Mouse (Mus musculus): ENCODE results near the gene Chd3. TPM values are rescaled to one million over a fixed set of nuclear protein-coding genes. Genes with fewer than 3 reads are reported as not detected.

Chd3 gene
- total and polyA plus RNA-seq, 2 experiments from 2014 or later = 12.4 to 23.6 TPM

DNA sequence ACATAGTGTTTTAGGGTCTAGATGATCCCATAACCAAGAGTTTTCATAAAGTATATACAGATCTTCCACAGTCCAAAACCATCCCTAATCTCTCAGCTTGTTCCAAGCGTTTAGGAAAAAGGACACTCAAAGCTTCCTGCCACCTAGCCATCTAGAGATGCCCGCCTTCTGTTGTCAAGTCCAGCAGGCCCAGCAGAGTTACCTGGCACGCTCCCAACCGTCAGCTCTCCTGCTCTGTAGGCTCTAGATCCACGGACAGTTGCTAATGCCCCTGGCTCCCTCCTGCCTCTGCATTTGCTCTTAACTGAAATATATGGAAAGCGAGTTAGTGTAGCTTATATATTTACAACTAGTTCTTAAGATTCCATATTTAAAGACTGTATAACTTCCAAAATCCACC, 12.2 kb upstream of the Chd3 start:
- WGBS = 46% methylated on average over 6 of the region's 6 CpGs

DNA sequence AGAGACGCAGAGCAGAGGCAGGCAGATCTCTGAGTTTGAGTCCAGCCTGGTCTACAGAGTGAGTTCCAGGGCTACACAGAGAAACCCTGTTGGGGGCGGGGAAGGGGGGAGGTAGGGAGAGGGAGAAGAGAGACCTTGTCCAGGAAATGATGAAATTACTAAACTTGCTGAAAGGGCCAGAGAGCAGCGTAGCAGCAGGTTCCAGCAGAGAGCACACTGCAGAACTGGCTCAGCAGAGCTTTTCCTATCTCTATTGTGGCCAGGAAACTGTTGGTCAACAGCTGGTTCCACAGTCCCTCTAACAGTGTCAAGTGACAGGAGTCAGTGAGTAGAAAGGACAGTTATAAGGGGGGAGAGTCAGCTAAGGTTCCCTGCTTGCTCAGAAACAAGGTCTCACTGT, 10.4 kb upstream of the Chd3 start:
- 67% methylated on average over 3 of the region's 3 CpGs for WGBS
- no peak overlapping the region for H3K27ac ChIP-seq (ENCODE audit: low read depth)
- no peak for ATAC-seq (ENCODE audit: insufficient read depth, low read depth)
- H3K9ac ChIP-seq (replicated peaks; ENCODE audit: low read depth, low read length) = no peak overlapping the region
- H3K27me3 ChIP-seq (ENCODE audit: control insufficient read depth, insufficient read depth, low read length) = no peaks in the 10 kb centered on the region
- no peak for DNase-seq (ENCODE audit: low spot score)
- no peak overlapping the region for H3K4me3 ChIP-seq (ENCODE audit: low read depth, low read length)
- no peaks in the 10 kb centered on the region for H3K36me3 ChIP-seq (replicated peaks; ENCODE audit: control insufficient read depth, insufficient read depth, low read length)
- H3K4me1 ChIP-seq (ENCODE audit: control insufficient read depth, insufficient read depth) = 0 out of 2 replicates have a peak, but pooled peaks cover 7% of the 10 kb centered on the region
- no peak for TF ChIP-seq EP300 (IDR thresholded peaks at IDR 0.05; ENCODE audit: low read depth)
- no peak for TF ChIP-seq CTCF (IDR thresholded peaks at IDR 0.05; ENCODE audit: low read depth)
- H3K9me3 ChIP-seq (replicated peaks; ENCODE audit: control insufficient read depth, low read length) = no peaks in the 10 kb centered on the region
- H3K4me2 ChIP-seq (ENCODE audit: low read depth, low read length) = no peak overlapping the region

More for the DNA sequence above, 12.2 kb upstream of the Chd3 start:
- no peaks in the 10 kb centered on the region for H3K9me3 ChIP-seq (replicated peaks; ENCODE audit: control insufficient read depth, low read length)
- H3K27me3 ChIP-seq (ENCODE audit: control insufficient read depth, insufficient read depth, low read length) = no peaks in the 10 kb centered on the region
- DNase-seq (ENCODE audit: low spot score) = no peak
- H3K36me3 ChIP-seq (replicated peaks; ENCODE audit: control insufficient read depth, insufficient read depth, low read length) = no peaks in the 10 kb centered on the region
- H3K9ac ChIP-seq (replicated peaks; ENCODE audit: low read depth, low read length) = no peak overlapping the region
- no peak overlapping the region for H3K27ac ChIP-seq (ENCODE audit: low read depth)
- no peak for ATAC-seq (ENCODE audit: insufficient read depth, low read depth)
- no peak overlapping the region for H3K4me3 ChIP-seq (ENCODE audit: low read depth, low read length)
- TF ChIP-seq EP300 (IDR thresholded peaks at IDR 0.05; ENCODE audit: low read depth) (no peak), CTCF (IDR thresholded peaks at IDR 0.05; ENCODE audit: low read depth) (no peak)
- H3K4me2 ChIP-seq (ENCODE audit: low read depth, low read length) = no peak overlapping the region
- H3K4me1 ChIP-seq (ENCODE audit: control insufficient read depth, insufficient read depth) = 0 out of 2 replicates have a peak, but pooled peaks cover 7% of the 10 kb centered on the region

DNA sequence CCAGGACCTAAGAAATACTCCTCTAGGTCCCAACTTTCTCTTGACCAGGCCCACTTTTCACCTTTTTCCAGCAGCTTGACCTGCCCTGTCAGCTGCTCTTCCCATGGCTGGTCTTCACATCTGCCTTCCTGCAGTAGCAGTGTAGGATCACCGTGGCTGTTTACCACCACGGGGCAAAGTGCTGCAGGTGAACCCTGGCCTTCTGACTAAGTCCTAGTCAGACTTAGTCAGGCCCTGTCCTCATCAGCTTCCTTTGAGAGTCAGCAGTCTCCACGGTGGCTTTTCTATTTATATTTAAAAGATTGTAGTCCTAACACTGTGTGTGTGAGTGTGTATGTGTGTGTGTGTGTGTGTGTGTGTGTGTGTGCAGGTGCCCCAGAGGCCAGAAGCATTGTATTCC, 8.6 kb upstream of the Chd3 start:
- 0 out of 2 replicates have a peak, but pooled peaks cover 4% of the 10 kb centered on the region for H3K4me1 ChIP-seq (ENCODE audit: control insufficient read depth, insufficient read depth)
- no peak overlapping the region for H3K4me2 ChIP-seq (ENCODE audit: low read depth, low read length)
- no peak overlapping the region for H3K9ac ChIP-seq (replicated peaks; ENCODE audit: low read depth, low read length)
- no peak for TF ChIP-seq CTCF (IDR thresholded peaks at IDR 0.05; ENCODE audit: low read depth)
- no peak for TF ChIP-seq EP300 (IDR thresholded peaks at IDR 0.05; ENCODE audit: low read depth)
- no peak for ATAC-seq (ENCODE audit: insufficient read depth, low read depth)
- no peak overlapping the region for H3K27ac ChIP-seq (ENCODE audit: low read depth)
- DNase-seq (ENCODE audit: low spot score) = no peak
- no peaks in the 10 kb centered on the region for H3K9me3 ChIP-seq (replicated peaks; ENCODE audit: control insufficient read depth, low read length)
- 0 out of 2 replicates have a peak, but pooled peaks cover 6% of the 10 kb centered on the region for H3K36me3 ChIP-seq (replicated peaks; ENCODE audit: control insufficient read depth, insufficient read depth, low read length)
- WGBS = 58% methylated on average over 3 of the region's 3 CpGs
- H3K4me3 ChIP-seq (ENCODE audit: low read depth, low read length) = no peak overlapping the region
- H3K27me3 ChIP-seq (ENCODE audit: control insufficient read depth, insufficient read depth, low read length) = no peaks in the 10 kb centered on the region

DNA sequence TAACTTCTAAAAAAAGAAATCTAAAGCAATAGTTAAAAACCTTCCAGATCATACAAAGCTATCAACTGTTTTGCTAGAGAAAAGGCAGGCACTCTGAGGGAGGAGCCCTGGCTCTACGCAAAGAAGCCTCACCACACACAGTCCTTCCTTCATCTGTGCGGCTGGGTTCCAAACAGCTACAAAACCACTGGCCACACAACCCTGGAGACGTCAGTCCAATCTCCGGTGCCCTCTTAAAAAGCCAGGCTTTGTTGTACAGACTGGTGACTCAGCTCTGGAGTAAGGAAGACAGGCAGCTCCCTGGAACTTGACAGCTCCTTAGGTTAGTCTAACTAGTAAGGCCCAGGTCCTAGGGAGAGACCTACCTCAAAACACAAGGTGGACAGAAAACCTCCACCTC, 6.4 kb upstream of the Chd3 start:
- 0 out of 2 replicates have a peak, but pooled peaks cover 6% of the 10 kb centered on the region for H3K36me3 ChIP-seq (replicated peaks; ENCODE audit: control insufficient read depth, insufficient read depth, low read length)
- ATAC-seq (ENCODE audit: insufficient read depth, low read depth) = no peak
- H3K9me3 ChIP-seq (replicated peaks; ENCODE audit: control insufficient read depth, low read length) = no peaks in the 10 kb centered on the region
- 76% methylated on average over 4 of the region's 4 CpGs for WGBS
- TF ChIP-seq CTCF (IDR thresholded peaks at IDR 0.05; ENCODE audit: low read depth) = no peak
- no peak for TF ChIP-seq EP300 (IDR thresholded peaks at IDR 0.05; ENCODE audit: low read depth)
- H3K27me3 ChIP-seq (ENCODE audit: control insufficient read depth, insufficient read depth, low read length) = no peaks in the 10 kb centered on the region
- H3K4me2 ChIP-seq (ENCODE audit: low read depth, low read length) = no peak overlapping the region
- H3K9ac ChIP-seq (replicated peaks; ENCODE audit: low read depth, low read length) = no peak overlapping the region
- no peak for DNase-seq (ENCODE audit: low spot score)
- H3K4me3 ChIP-seq (ENCODE audit: low read depth, low read length) = no peak overlapping the region
- no peak overlapping the region for H3K27ac ChIP-seq (ENCODE audit: low read depth)
- 0 out of 2 replicates have a peak, but pooled peaks cover 3% of the 10 kb centered on the region for H3K4me1 ChIP-seq (ENCODE audit: control insufficient read depth, insufficient read depth)

DNA sequence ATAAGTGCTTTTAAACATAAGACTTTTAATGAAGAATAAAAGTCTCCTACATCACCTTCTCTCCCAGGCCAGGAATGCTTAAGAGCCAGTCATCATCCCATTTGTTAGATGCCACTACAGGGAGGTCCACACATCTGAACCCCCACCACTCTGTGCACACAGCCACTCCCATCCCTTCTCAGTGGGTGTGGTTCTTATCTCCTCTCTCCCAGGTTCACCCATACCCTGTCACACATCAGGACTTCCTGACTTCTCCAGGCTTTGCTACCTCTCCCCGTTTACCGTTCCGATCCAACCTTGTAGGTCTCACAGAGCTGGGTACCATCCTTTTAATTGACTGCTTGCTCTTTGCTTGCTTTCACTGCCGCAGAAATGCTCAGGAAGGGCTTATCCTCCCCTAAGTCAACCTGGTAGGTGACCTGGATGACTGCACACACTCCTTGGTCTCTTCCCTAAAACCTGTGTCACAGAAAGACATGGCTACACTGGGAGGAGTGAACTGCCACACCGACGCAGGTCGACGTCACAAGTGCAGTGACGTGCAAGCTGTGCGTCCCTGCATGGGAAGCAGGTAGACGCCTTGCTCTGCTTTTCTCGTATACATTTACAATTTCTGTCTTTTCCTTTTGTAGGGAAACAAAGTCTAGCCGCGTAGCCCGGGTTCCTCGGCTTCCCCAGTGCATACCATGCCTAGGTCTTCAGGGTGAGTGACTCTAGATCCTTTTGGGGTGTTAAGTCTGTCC, 4.2 kb upstream of the Chd3 start:
- no peak for TF ChIP-seq EP300 (IDR thresholded peaks at IDR 0.05; ENCODE audit: low read depth)
- TF ChIP-seq CTCF (IDR thresholded peaks at IDR 0.05; ENCODE audit: low read depth) = no peak
- H3K4me3 ChIP-seq (ENCODE audit: low read depth, low read length) = no peak overlapping the region
- no peaks in the 10 kb centered on the region for H3K27me3 ChIP-seq (ENCODE audit: control insufficient read depth, insufficient read depth, low read length)
- no peak overlapping the region for H3K27ac ChIP-seq (ENCODE audit: low read depth)
- WGBS = 91% methylated on average over 16 of the region's 16 CpGs
- ATAC-seq (ENCODE audit: insufficient read depth, low read depth) (no peak), DNase-seq (ENCODE audit: low spot score) (no peak)
- H3K36me3 ChIP-seq (replicated peaks; ENCODE audit: control insufficient read depth, insufficient read depth, low read length) = 0 out of 2 replicates have a peak, but pooled peaks cover 6% of the 10 kb centered on the region
- 0 out of 2 replicates have a peak, but pooled peaks cover 3% of the 10 kb centered on the region for H3K4me1 ChIP-seq (ENCODE audit: control insufficient read depth, insufficient read depth)
- H3K9me3 ChIP-seq (replicated peaks; ENCODE audit: control insufficient read depth, low read length) = no peaks in the 10 kb centered on the region
- H3K4me2 ChIP-seq (ENCODE audit: low read depth, low read length) = no peak overlapping the region
- no peak overlapping the region for H3K9ac ChIP-seq (replicated peaks; ENCODE audit: low read depth, low read length)

All from heart, postnatal 0 days (tissue).